Mouse (Mus musculus) spleen, embryonic (tissue): ENCODE data around the gene 4930502E18Rik.
"Not testable (repeated sequence)": the region's sequence is repeated elsewhere in the genome, so short reads cannot be mapped to it uniquely, and the experiment has no call there.

Experiments
- CTCF ChIA-PET: fragments of 350-600 bp; sonication (Branson Sonifier 250); formaldehyde crosslinking; loops from one replicate; lab custom pipeline; 2022; lab: Charles Lee

Gene 4930502E18Rik

GRCm38 (mm10) chrX:53724596-53724995, at the start of gene 4930502E18Rik:
Gene 4930502E18Rik (plus strand): TSS chrX:53724826.
- CTCF ChIA-PET = no interaction called here

DNA sequence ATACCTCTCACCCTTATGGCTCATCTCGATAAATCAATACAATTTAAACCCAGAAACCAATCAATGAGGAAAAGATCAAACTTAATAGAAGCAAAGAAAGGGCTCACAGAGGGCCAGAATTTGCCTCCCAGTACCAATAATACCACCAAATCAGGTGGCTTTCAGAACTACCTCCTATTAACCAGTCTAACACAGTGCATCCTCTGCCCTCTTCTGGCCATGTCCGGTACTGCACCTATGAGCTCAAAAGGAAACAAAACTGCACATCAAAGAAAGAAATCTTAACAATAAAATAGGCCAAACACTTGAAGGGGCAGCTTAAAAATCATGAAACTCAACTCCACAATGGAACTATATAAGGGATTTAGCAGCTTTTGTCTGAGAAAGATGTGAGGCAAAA, 47.7 kb upstream of the 4930502E18Rik start:
- CTCF ChIA-PET = interaction anchor here (0.6 kb wide), 1 partner anchor 13 kb away, joined by 19 read pairs; no protein-coding TSS in a partner anchor

DNA sequence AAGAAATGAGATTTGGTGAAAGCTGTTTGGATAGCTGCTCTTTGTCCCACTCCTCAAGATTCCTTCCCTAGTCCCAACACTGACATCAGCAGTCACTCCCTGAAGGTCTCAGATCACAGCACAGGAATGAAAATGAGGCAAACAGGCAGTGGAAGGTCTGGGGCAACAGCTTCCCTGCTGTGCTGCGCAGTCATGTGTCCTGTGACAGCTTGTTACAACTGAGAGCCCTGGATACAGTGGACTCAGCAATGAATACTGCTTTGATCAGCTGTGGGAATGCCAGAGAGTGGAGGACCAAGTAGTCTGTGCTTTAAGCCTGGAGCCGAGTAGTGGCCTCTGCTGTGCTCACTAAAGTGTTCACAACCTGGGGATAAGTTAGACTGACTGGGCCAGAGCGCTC, 42.0 kb upstream of the 4930502E18Rik start:
- CTCF ChIA-PET = not testable (repeated sequence)

- CTCF ChIA-PET = not testable (repeated sequence)
Observed at GRCm38 (mm10) chrX:53684676-53685075, 40.0 kb upstream of the 4930502E18Rik start.

DNA sequence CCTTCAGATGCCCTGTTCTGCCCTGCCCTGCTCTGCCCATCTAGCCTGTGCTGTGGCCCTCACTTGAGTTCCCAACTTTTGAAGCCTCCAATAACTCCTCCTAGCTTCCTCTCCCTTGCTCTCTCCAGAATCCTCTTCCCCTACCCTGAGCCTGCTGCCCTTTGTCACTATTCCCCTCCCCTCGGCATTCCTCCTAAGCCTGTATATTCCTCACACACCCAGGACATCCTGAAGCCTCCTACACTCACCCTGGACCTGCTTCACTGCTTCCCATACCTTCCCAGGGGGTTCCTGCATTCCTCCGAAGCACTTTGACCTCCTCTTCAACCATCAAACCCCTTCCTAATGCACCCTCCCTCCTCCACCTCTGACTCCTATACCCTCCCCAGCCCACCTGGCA, 32.6 kb upstream of the 4930502E18Rik start:
- CTCF ChIA-PET = no interaction called here

DNA sequence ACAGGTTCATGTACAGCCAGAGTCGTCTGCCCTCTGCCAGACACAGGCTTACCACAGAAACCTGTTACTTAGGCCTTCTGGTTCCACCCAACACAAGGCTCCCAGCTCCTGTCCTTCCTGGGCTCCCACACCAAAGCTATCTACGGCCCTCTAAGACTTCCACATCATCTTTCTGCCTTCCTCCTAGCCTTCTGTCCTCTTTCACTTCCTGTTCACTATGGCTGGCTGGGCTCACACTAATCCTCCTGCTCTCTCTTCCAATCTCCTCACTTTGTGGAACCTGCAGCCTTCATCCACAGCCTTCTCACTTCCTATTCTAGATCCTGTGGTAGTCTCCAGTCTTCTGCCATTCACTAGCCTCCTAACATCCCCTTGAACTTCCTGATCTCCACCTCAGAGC, 31.5 kb upstream of the 4930502E18Rik start:
- CTCF ChIA-PET = no interaction called here

GRCm38 (mm10) chrX:53694008-53694777, 30.4 kb upstream of the 4930502E18Rik start:
- CTCF ChIA-PET = no interaction called here

- CTCF ChIA-PET = no interaction called here
Observed at GRCm38 (mm10) chrX:53699225-53699624, 25.4 kb upstream of the 4930502E18Rik start.

DNA sequence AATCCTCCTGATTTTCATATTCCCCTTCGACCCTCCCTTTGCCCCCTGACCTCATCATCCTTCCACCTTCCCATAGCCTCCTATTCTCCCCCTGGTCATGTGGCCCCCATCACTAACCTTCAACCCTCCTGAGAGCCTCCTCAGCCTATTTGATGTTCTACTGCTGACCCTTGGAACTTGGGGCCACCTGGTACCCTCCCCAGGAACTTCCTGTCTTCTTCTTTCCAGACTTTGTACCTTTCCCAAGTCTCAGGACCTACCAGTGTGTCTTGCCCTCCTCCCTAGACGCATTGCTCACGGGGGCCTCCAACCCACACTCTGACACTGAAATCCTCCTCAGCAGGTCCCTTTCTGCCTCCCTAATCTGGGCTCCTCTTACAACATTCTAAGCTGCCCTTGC, 22.0 kb upstream of the 4930502E18Rik start:
- CTCF ChIA-PET = no interaction called here

GRCm38 (mm10) chrX:53715942-53716322, 8.7 kb upstream of the 4930502E18Rik start:
- CTCF ChIA-PET = no interaction called here

GRCm38 (mm10) chrX:53716323-53717182, 8.1 kb upstream of the 4930502E18Rik start:
- CTCF ChIA-PET = no interaction called here

- CTCF ChIA-PET = no interaction called here
Observed at GRCm38 (mm10) chrX:53728967-53729366, 4.3 kb downstream of the 4930502E18Rik start.

GRCm38 (mm10) chrX:53752851-53753250, 28.2 kb downstream of the 4930502E18Rik start:
- CTCF ChIA-PET = no interaction called here

- CTCF ChIA-PET = no interaction called here
Observed at GRCm38 (mm10) chrX:53757736-53758135, 33.1 kb downstream of the 4930502E18Rik start, which contains the start of gene 1700013H16Rik. Gene 1700013H16Rik (minus strand): TSS chrX:53757831.

DNA sequence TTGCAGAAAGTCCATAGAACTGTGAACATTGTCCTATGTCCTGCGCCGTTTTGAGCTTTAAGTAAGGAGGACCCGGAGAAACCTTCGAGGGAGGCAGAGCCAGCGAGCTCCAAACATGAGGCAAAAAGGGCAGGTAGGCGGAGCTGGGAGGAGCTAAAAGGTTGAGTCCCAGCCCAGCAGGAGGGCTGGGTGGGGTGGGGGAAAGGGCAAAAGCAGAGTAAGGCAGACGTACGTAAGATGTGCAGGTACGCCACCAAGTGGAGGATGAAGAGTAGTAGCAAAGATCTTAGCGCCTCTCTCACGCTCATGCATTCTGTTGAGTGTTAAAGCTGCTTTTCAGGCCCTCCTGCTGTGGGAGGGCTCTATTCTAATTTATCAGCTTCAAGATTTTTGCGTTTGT, 51.6 kb downstream of the 4930502E18Rik start, which contains the start of gene Zfp36l3:
TSS of gene Zfp36l3 (minus strand) at position 119 of the 400 bp plus-strand sequence.
- CTCF ChIA-PET = no interaction called here
